Mouse (Mus musculus) testis, adult 2 months (tissue): ENCODE results near the gene Tex19.2. TPM values are rescaled to one million over a fixed set of nuclear protein-coding genes. Genes with fewer than 3 reads are reported as not detected.
"Not testable (repeated sequence)": the region's sequence is repeated elsewhere in the genome, so short reads cannot be mapped to it uniquely, and the experiment has no call there.

ENCODE experiments used
- H3K27ac ChIP-seq: fragments of 200-500 bp; 2 replicates; pipeline ENCODE4 v1.5.1; 2012; ENCODE audit warnings: low read depth, low read length; ENCODE audit not compliant: control insufficient read depth, insufficient read depth
- H3K27me3 ChIP-seq: fragments of 200-500 bp; 2 replicates; pipeline ENCODE4 v1.6.1; 2012; ENCODE audit warnings: mild to moderate bottlenecking, low read length, moderate library complexity; ENCODE audit not compliant: control insufficient read depth, insufficient read depth
- H3K36me3 ChIP-seq: fragments of 200-500 bp; 2 replicates; pipeline ENCODE4 v1.6.1; 2012; ENCODE audit warnings: mild to moderate bottlenecking, low read length; ENCODE audit not compliant: control insufficient read depth, insufficient read depth
- H3K4me1 ChIP-seq: fragments of 200-500 bp; 2 replicates; pipeline ENCODE4 v1.6.1; 2012; ENCODE audit warnings: low read length; ENCODE audit not compliant: control insufficient read depth, insufficient read depth
- H3K4me3 ChIP-seq: fragments of 200-500 bp; 2 replicates; pipeline ENCODE4 v1.5.1; 2012; ENCODE audit warnings: low read depth, mild to moderate bottlenecking, low read length, moderate library complexity, mixed read lengths; ENCODE audit not compliant: control insufficient read depth
- CTCF ChIP-seq: fragments of 200-500 bp; IDR thresholded peaks from 2 replicates; pipeline ENCODE4 v1.5.1; 2012; ENCODE audit warnings: low read depth, mild to moderate bottlenecking, inconsistent platforms, low read length, moderate library complexity; ENCODE audit not compliant: control insufficient read depth, insufficient read depth, insufficient replicate concordance
- POLR2A ChIP-seq: fragments of 200-500 bp; IDR thresholded peaks from 2 replicates; pipeline ENCODE4 v1.6.1; 2012; ENCODE audit warnings: low read depth, mild to moderate bottlenecking, inconsistent platforms, low read length, moderate library complexity; ENCODE audit not compliant: control insufficient read depth
- polyA plus RNA-seq: library from polyadenylated mRNA; depleted of rRNA; stranded (reverse); fragments of >200 nt; gene quantifications from 2 replicates; pipeline ENCODE4 v1.2.3, GENCODE M21; 2012

Tex19.2 gene
- polyA plus RNA-seq, 1 experiment: 27.6 TPM

DNA sequence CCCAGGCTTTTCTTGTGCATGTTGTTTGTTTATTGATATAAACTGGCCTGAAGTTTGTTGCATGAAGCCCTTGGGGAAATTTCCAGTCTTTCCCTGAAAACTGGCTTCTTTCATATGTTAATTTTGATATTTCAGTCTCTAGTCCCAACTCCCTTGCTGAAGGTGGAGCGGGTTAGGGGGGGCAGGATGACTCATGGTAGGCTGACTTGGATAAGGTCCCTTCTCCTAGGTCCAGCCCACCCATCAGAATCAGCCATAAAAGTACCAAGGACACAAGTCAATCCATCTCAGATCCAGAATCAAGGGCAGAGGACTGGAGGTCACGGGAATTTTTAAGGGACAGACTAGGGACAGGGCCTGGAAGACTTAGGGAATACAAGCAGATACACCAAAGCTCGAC is 7.4 kb downstream of the Tex19.2 start:
- no peaks in the 10 kb centered on the region for H3K36me3 ChIP-seq
- H3K27ac ChIP-seq: no peak overlapping the region
- no peaks in the 10 kb centered on the region for H3K27me3 ChIP-seq
- TF ChIP-seq POLR2A (no peak), CTCF (no peak)
- H3K4me3 ChIP-seq: no peak overlapping the region
- H3K4me1 ChIP-seq: peaks cover 2% of the 10 kb centered on the region; the same call in 1 of the 2 replicates

DNA sequence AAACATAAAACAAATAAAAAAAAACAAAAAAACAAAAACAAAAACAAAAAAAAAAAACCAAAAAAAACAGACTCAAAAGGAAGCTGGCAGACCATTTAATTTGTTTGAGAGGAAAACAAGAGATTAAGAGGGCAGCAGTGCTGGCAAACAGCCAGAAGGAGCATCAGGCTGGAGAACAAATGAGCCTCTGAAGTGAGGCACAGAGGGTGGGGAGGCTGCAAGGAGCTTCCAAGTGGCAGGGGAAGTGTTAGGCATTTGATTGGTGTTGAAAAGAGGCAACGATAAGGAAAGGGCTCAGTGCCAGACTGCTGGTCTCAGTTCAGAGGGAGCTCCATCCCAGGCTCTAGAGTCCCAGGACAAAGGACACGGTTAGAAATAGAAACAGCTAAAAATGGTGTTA is 8.5 kb downstream of the Tex19.2 start:
- Histone ChIP-seq H3K27me3 (no peaks in the 10 kb centered on the region), H3K4me3 (no peak overlapping the region), H3K36me3 (no peaks in the 10 kb centered on the region), H3K4me1 (peaks cover 3% of the 10 kb centered on the region), H3K27ac (no peak overlapping the region)
- TF ChIP-seq POLR2A: no peak
- no peak for TF ChIP-seq CTCF

DNA sequence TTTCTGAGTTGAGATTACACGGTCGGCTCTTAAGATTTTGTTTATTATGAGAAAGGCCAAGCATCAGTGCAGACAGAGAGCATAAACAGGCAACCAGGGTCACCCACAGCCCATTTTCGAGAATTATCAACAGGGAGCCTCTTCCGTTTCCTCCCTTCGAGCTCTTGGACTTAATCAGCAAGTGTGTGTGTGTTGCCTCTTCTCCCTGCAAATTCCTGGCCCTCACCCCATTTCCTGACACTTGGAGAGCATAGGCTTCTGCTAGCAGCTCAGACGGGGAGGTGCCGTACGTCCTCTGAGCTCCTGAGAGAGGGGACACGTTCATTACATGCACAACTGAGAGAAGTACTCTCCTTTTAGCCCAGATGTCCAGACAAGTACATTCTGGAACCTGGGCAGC is 10.4 kb downstream of the Tex19.2 start:
- H3K27me3 ChIP-seq: no peaks in the 10 kb centered on the region
- no peak for TF ChIP-seq POLR2A
- TF ChIP-seq CTCF: no peak
- peaks cover 6% of the 10 kb centered on the region for H3K4me1 ChIP-seq
- no peaks in the 10 kb centered on the region for H3K36me3 ChIP-seq
- H3K4me3 ChIP-seq: no peak overlapping the region
- 0 out of 2 replicates have a peak overlapping the region, but pooled peaks have one; percentile 42 for H3K27ac ChIP-seq

DNA sequence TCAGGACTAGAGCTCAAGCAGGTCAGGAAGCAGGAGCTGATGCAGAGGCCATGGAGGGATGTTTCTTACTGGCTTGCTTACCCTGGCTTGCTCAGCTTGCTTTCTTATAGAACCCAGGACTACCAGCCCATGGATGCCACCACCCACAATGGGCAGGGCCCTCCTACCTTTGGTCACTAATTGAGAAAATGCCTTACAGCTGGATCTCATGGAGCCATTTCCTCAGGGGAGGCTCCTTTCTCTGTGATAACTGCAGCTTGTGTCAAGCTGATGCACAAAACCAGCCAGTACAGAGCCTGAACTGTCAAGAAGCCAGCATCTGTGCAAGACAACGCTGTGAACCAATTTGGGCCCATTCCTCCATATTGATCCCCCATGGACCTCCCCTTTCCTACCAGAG is 11.2 kb downstream of the Tex19.2 start:
- H3K36me3 ChIP-seq, H3K4me3 ChIP-seq, H3K27me3 ChIP-seq: not testable (repeated sequence)

DNA sequence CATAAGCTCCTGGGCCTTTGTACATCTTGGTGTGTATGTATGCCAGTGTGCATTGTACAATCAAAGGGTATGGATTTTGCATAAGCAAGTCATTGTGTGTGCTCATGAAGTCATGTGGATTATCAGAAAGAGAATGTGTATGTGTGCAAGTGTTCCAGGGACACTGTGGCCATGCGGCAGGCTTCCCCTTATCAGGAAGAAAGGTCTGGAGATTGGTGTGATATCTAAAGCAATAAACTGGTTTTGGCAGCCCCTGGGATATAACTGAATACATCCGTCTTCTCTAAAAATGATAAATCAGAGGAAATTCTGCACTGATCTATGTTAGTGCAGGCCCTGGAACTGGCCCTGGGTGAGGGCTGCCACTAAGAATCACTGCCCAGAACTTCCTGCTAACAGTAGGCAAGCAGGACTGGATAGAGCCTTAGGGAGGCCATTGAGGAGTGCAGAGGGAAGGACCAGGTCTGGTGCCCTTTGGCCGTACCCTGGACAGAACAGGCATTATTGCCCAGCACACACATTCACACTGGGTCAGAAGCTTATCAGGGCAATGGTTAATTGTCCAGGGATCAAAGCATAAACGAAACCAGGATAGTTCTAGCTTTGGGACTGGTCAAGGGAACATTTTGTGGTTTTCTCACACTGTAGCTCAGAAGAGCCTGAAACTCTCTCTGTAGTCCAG is 17.2 kb downstream of the Tex19.2 start:
- TF ChIP-seq POLR2A: no peak
- TF ChIP-seq CTCF: no peak
- Histone ChIP-seq H3K36me3 (no peaks in the 10 kb centered on the region), H3K27me3 (no peaks in the 10 kb centered on the region), H3K4me1 (peaks cover 4% of the 10 kb centered on the region), H3K27ac (no peak overlapping the region), H3K4me3 (no peak overlapping the region)

More for the DNA sequence above, 11.2 kb downstream of the Tex19.2 start:
- H3K4me1 ChIP-seq, H3K27ac ChIP-seq: not testable (repeated sequence)

DNA sequence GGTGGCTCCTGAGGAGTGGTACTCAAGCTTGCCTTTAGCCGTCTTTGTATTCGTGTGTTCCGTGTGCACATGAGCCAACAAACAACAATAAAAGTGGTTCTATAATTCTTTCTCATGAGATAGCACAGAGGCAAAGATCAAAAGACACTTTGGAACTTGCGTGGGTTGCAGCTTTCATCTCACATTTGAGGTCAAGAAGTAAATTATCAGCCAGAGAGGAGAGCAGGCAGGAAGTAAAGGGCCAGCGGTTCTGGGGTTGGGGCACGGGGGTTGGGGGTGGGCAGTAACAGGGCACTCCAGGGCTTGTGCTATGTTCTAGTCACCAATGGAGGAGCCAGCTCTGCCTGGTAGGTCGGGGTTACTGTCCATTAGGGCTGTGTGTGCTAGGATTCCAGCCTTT is 17.8 kb downstream of the Tex19.2 start:
- no peaks in the 10 kb centered on the region for H3K36me3 ChIP-seq
- TF ChIP-seq POLR2A (no peak), CTCF (no peak)
- peaks cover 4% of the 10 kb centered on the region for H3K4me1 ChIP-seq
- H3K27ac ChIP-seq: 0 out of 2 replicates have a peak overlapping the region, but pooled peaks have one; percentile 16
- no peaks in the 10 kb centered on the region for H3K27me3 ChIP-seq
- H3K4me3 ChIP-seq: no peak overlapping the region

DNA sequence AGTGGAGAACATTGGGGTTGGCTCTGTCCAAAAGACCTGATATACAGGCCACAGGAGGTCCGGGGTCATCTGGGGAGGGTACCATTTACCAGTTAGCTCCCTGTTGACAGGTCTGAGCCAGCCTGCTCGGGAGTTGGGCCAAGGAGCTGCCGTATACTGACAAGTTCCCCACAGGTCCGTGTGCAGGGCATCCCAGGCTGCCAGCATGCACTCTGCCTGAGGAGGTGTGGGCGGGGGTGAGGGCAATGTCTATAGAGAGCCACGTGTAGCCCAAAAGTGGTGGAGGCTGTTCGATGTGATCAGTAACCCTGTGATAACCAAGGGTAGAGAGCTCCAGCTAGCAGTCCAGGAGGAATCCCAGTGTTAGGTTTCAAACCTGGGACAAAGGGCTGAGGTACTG is 18.7 kb downstream of the Tex19.2 start:
- TF ChIP-seq CTCF (no peak), POLR2A (no peak)
- Histone ChIP-seq H3K4me3 (no peak overlapping the region), H3K27me3 (no peaks in the 10 kb centered on the region), H3K4me1 (peaks cover under 1% of the 10 kb centered on the region), H3K27ac (no peak overlapping the region), H3K36me3 (no peaks in the 10 kb centered on the region)
